Mouse (Mus musculus) cortical plate, adult 2 months (tissue): ENCODE results near the gene Flrt1. TPM values are rescaled to one million over a fixed set of nuclear protein-coding genes. Genes with fewer than 3 reads are reported as not detected.
"Not testable (repeated sequence)": the region's sequence is repeated elsewhere in the genome, so short reads cannot be mapped to it uniquely, and the experiment has no call there.

ENCODE experiments used
- H3K27ac ChIP-seq: fragments of 200-500 bp; 2 replicates; pipeline ENCODE4 v1.5.1; 2012; ENCODE audit warnings: low read length, control low read depth, inconsistent platforms; ENCODE audit not compliant: insufficient read depth
- H3K4me1 ChIP-seq: fragments of 200-500 bp; 2 replicates; pipeline ENCODE4 v1.6.1; 2011; ENCODE audit warnings: low read length; ENCODE audit not compliant: control insufficient read depth, insufficient read depth
- H3K4me3 ChIP-seq: fragments of 200-500 bp; 2 replicates; pipeline ENCODE4 v1.5.1; 2011; ENCODE audit warnings: mild to moderate bottlenecking, low read length, control low read depth; ENCODE audit not compliant: insufficient read depth
- CTCF ChIP-seq: fragments of 200-500 bp; IDR thresholded peaks from 2 replicates; pipeline ENCODE4 v1.5.1; 2011; ENCODE audit warnings: mild to moderate bottlenecking, control low read depth, low read length; ENCODE audit not compliant: insufficient read depth; ENCODE audit errors: extremely low read depth
- POLR2A ChIP-seq: fragments of 200-500 bp; IDR thresholded peaks from 2 replicates; pipeline ENCODE4 v1.6.1; 2011; ENCODE audit warnings: mild to moderate bottlenecking, low read length, control low read depth; ENCODE audit not compliant: insufficient read depth; ENCODE audit errors: extremely low read depth
- polyA plus RNA-seq: library from polyadenylated mRNA; depleted of rRNA; stranded (reverse); fragments of >200 nt; gene quantifications from 2 replicates; pipeline ENCODE4 v1.2.3, GENCODE M21; 2012; rRNA removed

The Flrt1 gene
- polyA plus RNA-seq, 1 experiment: 9.2 TPM

- no peak overlapping the region for H3K27ac ChIP-seq
- TF ChIP-seq POLR2A (no peak), CTCF (no peak)
- H3K4me3 ChIP-seq: no peak overlapping the region
- H3K4me1 ChIP-seq: no peaks in the 10 kb centered on the region; the same call in 1 of the 2 replicates
Measured at GRCm38 (mm10) chr19:7054772-7055171, 50.8 kb downstream of the Flrt1 start.

DNA sequence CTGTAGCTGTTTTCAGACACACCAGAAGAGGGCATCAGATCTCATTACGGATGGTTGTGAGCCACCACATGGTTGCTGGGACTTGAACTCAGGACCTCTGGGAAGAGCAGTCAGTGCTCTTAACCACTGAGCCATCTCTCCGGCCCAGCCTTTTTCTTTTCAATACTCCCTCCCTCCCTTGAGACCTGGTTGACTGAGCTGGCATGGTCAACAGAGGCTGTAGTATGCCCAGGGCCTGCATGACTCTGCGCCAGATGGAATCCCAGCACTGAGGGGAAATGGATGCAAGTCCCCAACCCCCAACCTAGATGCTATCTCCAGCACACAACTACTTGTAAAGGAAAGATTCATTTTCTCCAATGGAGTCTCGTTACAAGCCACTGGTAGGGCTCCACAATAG is 52.1 kb downstream of the Flrt1 start:
- H3K27ac ChIP-seq, H3K4me1 ChIP-seq, H3K4me3 ChIP-seq: not testable (repeated sequence)

DNA sequence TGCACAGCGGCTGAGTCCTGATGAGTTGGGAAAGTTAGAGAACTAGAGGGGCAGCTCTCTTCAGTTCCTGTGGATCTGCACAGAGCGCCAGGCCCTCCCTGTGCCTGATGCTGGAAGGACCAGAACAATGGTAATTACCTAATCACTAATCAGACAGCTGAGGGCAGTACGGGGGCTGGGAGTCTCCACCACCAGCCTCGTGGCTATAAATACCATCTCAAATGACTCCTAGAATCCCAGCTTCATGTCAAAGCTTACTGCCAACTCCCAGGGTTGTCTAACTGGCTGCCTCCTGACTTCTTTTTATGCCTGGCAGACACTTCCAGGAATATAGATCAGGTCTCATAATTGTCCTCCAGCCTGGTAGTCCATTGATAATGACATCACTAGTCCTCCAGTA is 60.8 kb downstream of the Flrt1 start:
- TF ChIP-seq POLR2A: no peak
- no peak for TF ChIP-seq CTCF
- H3K27ac ChIP-seq: no peak overlapping the region

DNA sequence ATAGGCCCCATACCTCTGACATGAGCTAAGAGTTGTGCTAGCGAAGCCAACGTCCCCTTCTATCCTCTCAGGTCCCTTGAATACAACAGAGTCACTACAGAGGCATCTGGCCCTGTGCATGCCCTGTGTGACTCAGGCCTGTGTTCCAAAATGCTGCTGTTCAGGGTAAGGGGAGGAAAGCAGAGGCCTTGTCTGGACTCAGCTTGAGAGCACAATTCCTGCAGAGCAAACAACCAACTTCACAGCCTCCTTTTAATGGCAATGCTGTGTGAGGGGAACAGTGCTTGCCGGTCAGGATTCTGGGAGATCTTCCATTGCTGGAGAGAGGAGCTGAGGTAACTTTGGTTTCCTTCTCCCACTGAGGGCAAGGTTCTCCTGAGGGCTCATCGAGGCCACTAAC is 61.2 kb downstream of the Flrt1 start:
- H3K4me3 ChIP-seq: no peak overlapping the region
- no peak for TF ChIP-seq CTCF
- no peak for TF ChIP-seq POLR2A
- H3K27ac ChIP-seq: no peak overlapping the region
- H3K4me1 ChIP-seq: no peaks in the 10 kb centered on the region

More for the DNA sequence above, 60.8 kb downstream of the Flrt1 start:
- Histone ChIP-seq H3K4me3 (no peak overlapping the region), H3K4me1 (no peaks in the 10 kb centered on the region)

Other genes starting within 250 kb of the Flrt1 start
- gene Ccdc88b, start 247.5 kb downstream of the Flrt1 start, polyA plus RNA-seq: 1.9 and 4.0 TPM in 2 replicates
- 95.8 and 96.5 TPM in 2 replicates for gene Trmt112, start 196.0 kb downstream of the Flrt1 start, polyA plus RNA-seq
- 366 and 368 TPM in 2 replicates for gene Prdx5, start 195.6 kb downstream of the Flrt1 start, polyA plus RNA-seq
- gene Esrra, start 183.9 kb downstream of the Flrt1 start, polyA plus RNA-seq: 59.2 and 62.9 TPM in 2 replicates
- gene Catsperz, start 180.3 kb downstream of the Flrt1 start, polyA plus RNA-seq: 31.9 and 33.9 TPM in 2 replicates
- 57.1 and 59.0 TPM in 2 replicates for gene Kcnk4, start 171.2 kb downstream of the Flrt1 start, polyA plus RNA-seq
- 60.4 and 66.3 TPM in 2 replicates for gene Bad, start 163.9 kb downstream of the Flrt1 start, polyA plus RNA-seq
- 117 and 121 TPM in 2 replicates for gene Gpr137, start 163.2 kb downstream of the Flrt1 start, polyA plus RNA-seq
- gene Ppp1r14b, start 130.8 kb downstream of the Flrt1 start, polyA plus RNA-seq: 48.3 and 49.4 TPM in 2 replicates
- gene Plcb3, start 129.3 kb downstream of the Flrt1 start, polyA plus RNA-seq: 17.4 and 18.4 TPM in 2 replicates
- 215 and 217 TPM in 2 replicates for gene Fkbp2, start 125.2 kb downstream of the Flrt1 start, polyA plus RNA-seq
- gene Vegfb, start 118.1 kb downstream of the Flrt1 start, polyA plus RNA-seq: 99.6 and 107 TPM in 2 replicates
- 39.1 and 40.3 TPM in 2 replicates for gene Dnajc4, start 113.2 kb downstream of the Flrt1 start, polyA plus RNA-seq
- gene Nudt22, start 109.6 kb downstream of the Flrt1 start, polyA plus RNA-seq: 13.4 and 13.9 TPM in 2 replicates
- 24.2 and 25.8 TPM in 2 replicates for gene Trpt1, start 109.6 kb downstream of the Flrt1 start, polyA plus RNA-seq
- gene Fermt3, start 86.3 kb downstream of the Flrt1 start, polyA plus RNA-seq: 5.6 and 6.0 TPM in 2 replicates
- gene Stip1, start 65.8 kb downstream of the Flrt1 start, polyA plus RNA-seq: 133 and 140 TPM in 2 replicates
- 19.1 and 22.2 TPM in 2 replicates for gene Macrod1, start 48.9 kb downstream of the Flrt1 start, polyA plus RNA-seq
- gene Otub1, start 100.6 kb upstream of the Flrt1 start, polyA plus RNA-seq: 265 TPM in 2 replicates
- 1,448 and 1,495 TPM in 2 replicates for gene Cox8a, start 111.9 kb upstream of the Flrt1 start, polyA plus RNA-seq
- 62.4 and 64.7 TPM in 2 replicates for gene Naa40, start 135.5 kb upstream of the Flrt1 start, polyA plus RNA-seq
- 18.9 and 21.8 TPM in 2 replicates for gene Rcor2, start 161.6 kb upstream of the Flrt1 start, polyA plus RNA-seq
- 102 and 103 TPM in 2 replicates for gene Mark2, start 236.1 kb upstream of the Flrt1 start, polyA plus RNA-seq